Mouse (Mus musculus) R1 (cell line): ENCODE data around the gene Catsperg2.
"Not testable (repeated sequence)": the region's sequence is repeated elsewhere in the genome, so short reads cannot be mapped to it uniquely, and the experiment has no call there.

Experiments
- DNase-seq: peaks from one replicate; pipeline ENCODE4 v3.0.0-alpha.2; 2018; ENCODE audit warnings: low read depth, low spot score

Gene Catsperg2

DNA sequence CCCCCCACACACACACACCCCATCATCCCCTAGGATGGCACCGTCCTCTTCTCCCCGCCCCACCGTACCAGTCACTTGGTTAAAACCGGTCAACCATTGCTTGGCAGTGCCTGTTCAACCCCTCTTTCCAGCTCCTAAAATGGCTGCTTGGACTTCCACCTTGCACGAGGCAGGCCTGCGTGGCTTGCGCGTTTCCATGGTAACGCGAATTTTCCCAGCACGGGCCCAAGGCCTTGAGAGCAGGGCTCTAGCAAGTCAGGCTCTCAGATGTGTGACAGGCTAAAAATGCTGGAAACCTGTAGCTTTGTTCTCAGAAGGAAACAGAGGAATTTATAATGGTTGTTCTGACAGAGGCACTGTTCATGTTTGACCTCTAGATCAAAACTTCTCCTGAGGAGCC lies at the start of gene Catsperg2:
TSS of gene Catsperg2 (minus strand) at position 173 of the 400 bp plus-strand sequence.
- DNase-seq, result peak; percentile 83

DNA sequence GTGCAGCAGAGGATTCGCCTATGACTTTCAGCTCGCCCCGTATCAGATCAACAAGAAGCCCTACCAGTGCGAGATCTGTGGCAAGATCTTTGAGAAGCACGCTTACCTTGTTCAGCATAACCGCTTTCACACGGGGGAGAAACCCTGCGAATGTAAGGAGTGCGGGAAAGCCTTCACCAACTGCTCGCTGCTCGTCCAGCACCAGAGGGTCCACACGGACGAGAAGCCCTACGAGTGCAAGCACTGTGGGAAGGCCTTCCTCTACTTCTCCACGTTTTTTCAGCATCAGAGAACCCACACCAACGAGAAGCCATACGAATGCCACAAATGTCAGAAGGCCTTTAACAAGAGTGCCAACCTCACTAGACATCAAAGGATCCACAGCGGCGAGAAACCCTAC lies 49.7 kb upstream of the Catsperg2 start:
- DNase-seq, result no peak

DNA sequence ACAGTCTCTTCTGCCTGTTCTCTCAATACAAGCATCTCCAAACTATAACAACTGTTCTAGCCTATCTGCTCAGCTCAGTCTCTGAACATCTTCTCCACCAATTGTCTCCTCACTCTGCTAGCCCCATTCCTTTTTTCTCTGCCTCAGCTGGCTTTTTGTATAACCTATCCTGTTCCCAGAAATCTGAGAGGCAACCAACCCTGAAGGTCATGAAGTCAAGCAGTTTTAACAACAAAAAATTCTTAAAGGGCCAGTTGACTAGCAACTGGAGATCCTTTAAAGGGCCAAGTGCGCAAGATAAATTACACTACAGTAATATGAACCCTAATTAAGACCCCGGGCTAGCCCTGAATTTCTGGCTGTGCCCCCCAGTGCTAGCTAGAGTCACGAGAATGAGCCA lies 47.5 kb upstream of the Catsperg2 start:
- DNase-seq, result no peak

DNA sequence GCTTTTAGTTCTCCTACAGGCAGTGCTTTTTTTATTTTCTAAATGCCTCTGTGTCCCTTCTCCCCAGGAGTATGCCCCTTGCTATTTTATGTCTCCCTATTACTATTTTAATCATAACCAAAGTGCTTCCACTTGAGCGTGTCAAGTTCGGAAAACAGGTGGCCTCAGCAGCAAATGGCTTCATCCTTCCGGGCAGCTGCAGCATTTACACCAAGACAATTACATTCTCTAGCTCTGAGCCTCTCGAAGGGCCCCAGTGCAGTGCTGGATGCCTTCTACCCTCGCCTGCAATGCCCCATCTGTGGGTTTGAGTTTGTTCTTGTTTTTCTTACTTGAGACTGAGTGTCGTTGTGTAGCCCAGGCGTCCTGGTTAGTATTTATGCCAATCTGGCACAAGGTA lies 46.7 kb upstream of the Catsperg2 start:
- no peak for DNase-seq

DNA sequence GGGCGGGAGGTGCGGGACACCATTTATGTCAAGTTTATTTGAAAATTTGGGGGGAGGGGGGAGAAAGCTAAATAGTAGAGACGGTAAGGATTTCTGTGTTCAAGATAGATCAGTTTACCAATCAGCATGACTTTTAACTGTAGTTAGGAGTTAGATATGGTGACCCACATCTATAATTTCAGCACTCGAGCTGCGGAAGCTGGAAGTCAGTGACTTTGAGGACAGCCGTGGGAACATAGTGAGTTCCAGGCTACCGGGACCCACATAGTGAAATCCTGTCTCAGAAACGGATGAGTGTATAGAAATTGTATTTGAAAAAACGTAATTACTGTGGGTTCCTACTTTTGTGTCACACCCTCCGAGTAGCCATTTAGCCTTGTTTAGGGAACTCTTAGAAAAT lies 42.1 kb upstream of the Catsperg2 start:
- DNase-seq, result no peak

DNA sequence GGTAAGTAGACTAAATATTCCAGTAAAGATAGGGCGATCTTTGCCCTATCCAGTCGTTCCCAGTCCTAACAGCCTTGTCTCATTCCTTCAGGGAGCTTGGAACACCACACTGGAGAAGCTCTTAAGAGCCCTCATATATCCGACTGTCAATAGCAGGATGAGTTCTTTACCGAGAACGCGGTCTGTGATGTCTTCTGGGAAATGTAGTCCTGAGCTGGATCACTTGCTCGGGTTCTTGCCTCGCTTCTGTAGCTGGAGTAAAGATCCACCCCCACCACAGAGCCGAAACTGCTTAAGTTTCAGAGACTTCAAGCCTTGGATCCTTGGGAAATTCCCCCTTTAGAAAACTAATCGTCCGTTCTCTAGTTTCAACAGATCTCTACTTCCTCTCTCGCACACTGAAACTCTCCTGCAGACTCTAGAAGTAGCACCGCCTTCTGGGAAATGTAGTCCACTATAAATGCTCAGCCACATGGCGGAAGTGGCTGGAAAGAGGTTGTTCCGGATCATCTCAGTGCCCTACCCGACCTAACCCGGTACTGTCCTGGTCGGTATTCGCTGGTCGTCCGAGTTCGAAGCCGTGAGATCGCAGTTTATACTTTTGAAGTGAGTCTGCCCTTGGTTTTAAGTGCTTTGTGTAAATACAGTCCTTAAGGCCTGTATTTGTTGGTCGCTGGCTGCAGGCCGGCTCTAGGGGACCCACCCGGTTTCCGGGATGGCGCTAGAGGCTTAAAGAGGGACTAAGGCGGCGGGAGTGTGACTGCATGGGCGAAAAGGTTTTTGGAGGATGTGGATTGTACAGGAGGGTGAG lies 41.5 kb upstream of the Catsperg2 start, which contains the start of gene Zfp84:
TSS of gene Zfp84 (plus strand) at position 463 of the 811 bp plus-strand sequence.
- peak; percentile 97 for DNase-seq

DNA sequence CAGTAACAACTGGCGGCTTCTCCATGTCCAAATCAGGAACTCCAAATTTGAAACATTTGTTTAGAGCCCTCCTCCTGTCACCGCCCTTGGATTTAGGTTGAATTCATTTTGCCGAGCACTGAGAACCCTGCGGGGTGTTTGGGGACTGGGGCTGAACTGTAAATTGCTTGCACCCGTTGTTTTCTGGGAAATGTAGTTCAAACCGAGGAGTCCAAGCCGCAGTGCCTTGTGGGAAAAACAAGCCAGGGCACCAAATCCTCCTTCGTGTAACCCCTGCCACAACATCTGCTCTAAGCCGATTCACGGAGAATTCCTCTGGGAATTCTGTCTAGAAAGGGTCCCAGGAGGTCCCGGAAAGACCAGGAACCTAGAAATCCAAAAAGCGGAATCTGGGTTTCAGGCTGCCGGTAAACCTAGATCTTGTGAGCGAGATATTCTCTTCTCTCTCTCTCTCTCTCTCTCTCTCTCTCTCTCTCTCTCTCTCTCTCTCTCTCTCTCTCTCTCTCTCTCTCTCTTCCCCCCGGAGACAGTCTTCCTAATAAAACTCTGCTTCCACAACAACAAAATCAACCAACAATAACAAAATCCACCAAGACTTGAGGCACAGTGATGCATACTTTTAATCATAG lies 40.3 kb upstream of the Catsperg2 start:
- DNase-seq, result peak; percentile 90

DNA sequence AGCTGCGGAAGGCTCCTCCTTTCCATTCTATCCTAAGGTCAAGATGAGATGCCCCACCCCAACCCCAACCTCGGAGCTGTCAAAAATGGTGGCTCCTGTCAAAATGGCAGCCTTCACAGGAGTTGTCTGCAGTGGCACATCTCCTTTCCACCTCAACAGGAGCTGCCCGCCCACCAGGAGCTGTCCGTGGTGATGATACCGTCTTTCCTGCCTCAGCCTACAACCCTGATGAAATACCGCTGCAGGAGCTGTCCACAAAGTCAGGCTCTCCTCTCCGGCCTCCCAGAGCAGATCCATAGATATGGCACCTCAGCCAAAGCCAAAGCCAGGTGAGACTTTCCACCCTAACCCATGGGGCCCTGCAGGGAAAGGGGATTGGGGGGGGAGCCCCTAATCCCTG lies 37.9 kb upstream of the Catsperg2 start:
- DNase-seq, result peak; percentile 76

DNA sequence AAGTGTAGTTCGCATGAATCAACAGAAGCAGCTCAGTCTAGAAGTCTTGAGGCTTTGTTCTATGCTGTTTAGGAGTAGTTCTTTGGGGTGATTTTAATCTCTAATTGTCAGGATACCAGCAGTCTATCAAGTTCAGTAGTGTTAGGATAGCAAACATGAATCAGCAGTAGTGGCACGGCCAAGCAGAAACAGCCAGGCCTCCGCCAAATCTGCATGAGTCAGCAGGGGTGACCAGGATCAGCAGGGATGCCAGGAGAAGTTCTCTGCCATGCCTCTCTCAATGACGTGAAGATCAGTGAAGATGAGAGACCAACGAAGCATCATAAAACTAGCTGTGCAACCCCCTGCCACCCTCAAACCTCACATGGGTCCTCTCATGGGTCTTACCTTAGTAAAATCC lies 33.6 kb upstream of the Catsperg2 start:
- no peak for DNase-seq

DNA sequence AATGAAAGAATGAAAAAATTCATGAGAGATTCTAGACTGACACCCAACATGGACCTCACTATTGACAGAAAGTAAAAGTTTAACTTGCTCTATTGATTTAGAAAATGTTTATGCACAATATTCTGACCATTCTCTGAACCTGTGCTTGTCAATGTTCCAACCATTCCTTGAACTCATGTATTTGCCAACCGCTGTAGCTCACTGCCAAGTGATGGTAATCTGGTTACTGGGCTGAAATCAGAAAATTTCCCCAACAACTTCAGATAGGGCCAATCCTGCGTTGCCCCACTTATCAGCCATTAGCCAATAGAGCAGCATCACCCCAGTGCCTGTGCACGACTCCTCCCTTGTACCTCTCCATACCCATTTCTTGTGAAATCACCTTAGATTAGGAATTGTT lies 15.4 kb upstream of the Catsperg2 start:
- DNase-seq, result no peak

DNA sequence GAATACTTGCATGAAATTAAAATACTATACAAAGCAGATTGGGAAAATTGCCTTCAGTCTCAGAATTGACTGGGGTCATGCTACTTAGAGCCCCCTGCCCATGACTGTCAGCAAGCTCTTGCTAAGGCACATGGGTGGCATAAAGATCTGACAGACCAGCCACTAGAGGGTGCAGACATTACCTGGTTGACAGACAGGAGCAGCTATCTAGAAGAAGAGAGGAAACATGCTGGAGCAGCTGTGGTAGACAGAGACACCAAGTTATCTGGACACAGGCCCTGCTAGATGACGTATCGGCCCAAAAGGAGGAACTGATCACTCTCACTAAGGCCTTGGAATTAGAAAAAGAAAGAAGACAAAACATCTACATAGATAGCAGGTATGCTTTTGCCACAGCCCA lies 1.2 kb upstream of the Catsperg2 start:
- peak; percentile 29 for DNase-seq

DNA sequence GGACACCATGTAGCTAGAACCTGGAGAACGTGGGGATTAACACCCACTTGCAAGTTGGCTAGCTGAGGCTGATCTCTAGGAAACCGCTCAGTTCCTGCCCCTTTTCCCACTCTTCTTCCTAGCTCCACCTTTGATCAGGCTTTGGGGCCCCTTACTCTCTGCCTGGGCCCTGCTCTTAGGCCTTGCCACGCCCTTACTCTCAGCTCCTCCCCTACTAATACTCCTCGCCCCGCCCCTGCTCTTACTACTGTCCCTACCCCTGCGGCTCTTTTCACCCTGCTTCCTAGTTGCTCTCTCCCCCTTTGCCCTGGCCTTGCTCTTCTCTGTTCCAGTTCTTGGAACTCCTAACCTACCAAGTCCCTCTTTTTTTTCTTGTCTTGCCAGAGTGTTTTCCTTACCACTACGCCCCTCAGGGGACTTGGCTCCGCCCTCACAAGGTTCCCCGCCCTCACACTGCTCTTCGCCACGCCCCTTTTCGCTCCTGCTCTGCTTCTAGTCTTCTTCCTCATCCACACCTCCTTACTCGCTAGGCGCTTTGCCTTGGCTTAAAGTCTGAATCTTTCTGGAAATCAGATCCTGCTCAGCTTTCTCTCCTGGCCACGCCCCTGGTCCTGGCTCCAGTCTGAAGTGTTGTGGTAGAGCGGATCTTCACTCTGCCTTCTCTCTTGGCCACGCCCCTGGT lies 1.2 kb downstream of the Catsperg2 start:
- peak; percentile 83 for DNase-seq

DNA sequence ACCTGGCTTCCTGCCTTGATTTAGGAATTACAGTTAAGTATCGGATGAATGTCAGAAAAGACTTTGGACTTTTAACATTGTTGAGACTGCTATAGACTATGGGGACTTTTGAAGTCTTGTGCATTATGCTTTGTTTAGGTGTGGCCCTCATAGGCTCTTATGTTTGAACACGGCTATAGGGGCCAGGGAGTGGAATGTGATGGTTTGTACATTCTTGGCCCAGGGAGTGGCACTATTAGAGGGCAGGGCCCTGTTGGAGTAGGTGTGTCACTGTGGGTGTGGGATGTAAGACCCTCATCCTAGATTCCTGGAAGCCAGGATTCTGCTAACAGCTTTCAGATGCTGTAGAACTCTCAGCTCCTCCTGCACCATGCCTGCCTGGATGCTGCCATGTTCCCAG lies 17.9 kb downstream of the Catsperg2 start:
- peak; percentile 80 for DNase-seq

DNA sequence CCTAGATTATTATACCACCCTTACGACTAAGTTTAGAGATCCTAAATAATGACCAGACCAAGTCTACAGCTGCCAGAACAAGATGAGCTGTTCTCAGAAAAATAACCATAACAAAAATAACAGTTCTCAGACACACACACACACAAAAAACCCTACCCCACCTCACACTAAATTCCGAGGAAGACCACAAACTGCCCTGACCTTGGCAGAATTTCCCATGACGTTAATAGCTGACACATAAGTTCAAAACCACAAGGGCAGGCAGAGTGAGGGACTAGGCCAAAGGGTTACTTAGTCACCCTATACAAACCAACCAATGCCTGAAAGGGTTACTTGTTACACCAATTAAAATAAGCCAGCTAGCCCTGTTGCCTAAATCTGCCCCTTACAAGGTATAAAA lies 31.6 kb downstream of the Catsperg2 start:
- DNase-seq, result not testable (repeated sequence)

DNA sequence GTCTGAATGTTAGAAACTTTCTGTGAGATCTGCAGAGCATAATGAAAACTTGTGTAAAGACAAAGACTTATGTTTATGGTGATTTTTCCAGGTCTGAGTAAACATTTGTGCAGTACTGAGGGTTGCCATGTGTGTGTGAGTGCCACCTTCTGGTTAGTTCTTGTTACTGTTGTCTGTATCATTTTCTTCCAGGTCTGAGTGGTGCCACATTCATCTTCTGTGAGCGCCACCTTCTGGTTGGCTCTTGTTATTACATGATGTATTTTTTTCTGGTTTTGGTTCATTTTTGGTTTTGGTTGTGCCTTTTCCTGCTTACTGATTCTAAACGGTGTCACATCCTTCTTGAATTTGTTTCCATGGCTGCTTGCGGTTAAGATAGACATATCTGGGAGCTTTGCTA lies 45.0 kb downstream of the Catsperg2 start:
- peak; percentile 77 for DNase-seq
